Mouse (Mus musculus) midbrain, embryonic 15.5 days (tissue): Measurements from ENCODE around the gene Itgb2. TPM values are rescaled to one million over a fixed set of nuclear protein-coding genes. Genes with fewer than 3 reads are reported as not detected.

ENCODE experiments used
- ATAC-seq: fragments of 200-750 bp; cut with Nextera tagmentation; replicated peaks from 2 replicates; pipeline ENCODE4 v1.8.0; 2017; ENCODE audit warnings: moderate TSS enrichment
- H3K27ac ChIP-seq: fragments of 300-500 bp; sonication (generic); 2 replicates; pipeline ENCODE4 v1.5.1; 2015; ENCODE audit warnings: mild to moderate bottlenecking, inconsistent platforms
- H3K27me3 ChIP-seq: fragments of 300-500 bp; sonication (generic); replicated peaks from 2 replicates; pipeline ENCODE4 v1.6.1; 2015; ENCODE audit warnings: inconsistent platforms
- H3K36me3 ChIP-seq: fragments of 300-500 bp; sonication (generic); replicated peaks from 2 replicates; pipeline ENCODE4 v1.6.1; 2015; ENCODE audit warnings: inconsistent platforms
- H3K4me1 ChIP-seq: fragments of 300-500 bp; sonication (generic); 2 replicates; pipeline ENCODE4 v1.6.1; 2015; ENCODE audit warnings: inconsistent platforms
- H3K4me2 ChIP-seq: fragments of 300-500 bp; sonication (generic); 2 replicates; pipeline ENCODE4 v1.6.1; 2015; ENCODE audit warnings: inconsistent platforms, mild to moderate bottlenecking, moderate library complexity
- H3K4me3 ChIP-seq: fragments of 300-500 bp; sonication (generic); 2 replicates; pipeline ENCODE4 v1.5.1; 2015; ENCODE audit warnings: mild to moderate bottlenecking, inconsistent platforms
- H3K9ac ChIP-seq: fragments of 300-500 bp; sonication (generic); 2 replicates; pipeline ENCODE4 v1.6.1; 2015; ENCODE audit warnings: mild to moderate bottlenecking, inconsistent platforms
- H3K9me3 ChIP-seq: fragments of 300-500 bp; sonication (generic); 2 replicates; pipeline ENCODE4 v1.6.1; 2016; ENCODE audit warnings: inconsistent platforms
- WGBS: fragments of 180-500 bp; shearing (Covaris S2); methylation state at CpG from one replicate; pipeline ENCODE4 v1.1.7; 2015; ENCODE audit warnings: mixed read lengths; 5-methylcytosine and 5-hydroxymethylcytosine counted together
- polyA plus RNA-seq: library from polyadenylated mRNA; unstranded; fragments of >200 nt; fragmentation: Nextera tagmentation; extraction: Ambion mirVana; gene quantifications from 2 replicates; pipeline ENCODE4 v1.2.1, GENCODE M21; 2015

The Itgb2 gene
- polyA plus RNA-seq, 1 experiment from 2014 or later: 0.81 TPM

DNA sequence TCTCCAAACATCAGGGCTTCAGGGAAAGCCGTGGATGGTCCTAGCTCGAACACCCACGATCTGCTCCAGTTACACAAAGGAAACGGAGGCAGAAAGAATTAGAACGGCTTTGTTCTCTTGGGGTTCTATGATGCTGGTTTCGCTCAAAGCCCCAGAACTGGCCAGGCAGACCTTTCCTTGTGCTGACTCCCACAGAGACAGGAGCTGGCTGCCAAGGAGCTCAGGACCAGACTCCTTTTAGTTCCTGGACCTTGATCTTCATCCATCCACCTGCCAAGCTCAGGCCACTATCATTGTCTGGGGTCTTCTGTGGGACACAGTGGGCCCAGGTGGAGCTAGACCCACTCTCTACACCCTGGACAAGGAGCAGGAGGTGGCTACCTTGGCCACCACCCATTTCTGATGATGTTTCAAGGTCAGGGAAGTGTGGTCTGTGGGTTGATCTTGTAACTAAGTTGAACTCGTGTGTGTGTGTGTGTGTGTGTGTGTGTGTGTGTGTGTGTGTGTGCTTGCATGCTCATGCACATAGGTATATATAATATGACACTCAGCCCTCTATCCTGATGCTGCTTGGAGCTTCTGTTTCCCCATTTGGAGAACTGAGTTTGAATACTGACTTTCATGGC is 9.4 kb downstream of the Itgb2 start:
- Histone ChIP-seq H3K4me2 (no peak overlapping the region), H3K4me3 (no peak overlapping the region), H3K27me3 (no peaks in the 10 kb centered on the region), H3K4me1 (no peaks in the 10 kb centered on the region), H3K9ac (no peak overlapping the region), H3K27ac (no peak overlapping the region), H3K9me3 (no peaks in the 10 kb centered on the region), H3K36me3 (no peaks in the 10 kb centered on the region)
- no peak for ATAC-seq
- 77% methylated on average over 7 of the region's 7 CpGs for WGBS

DNA sequence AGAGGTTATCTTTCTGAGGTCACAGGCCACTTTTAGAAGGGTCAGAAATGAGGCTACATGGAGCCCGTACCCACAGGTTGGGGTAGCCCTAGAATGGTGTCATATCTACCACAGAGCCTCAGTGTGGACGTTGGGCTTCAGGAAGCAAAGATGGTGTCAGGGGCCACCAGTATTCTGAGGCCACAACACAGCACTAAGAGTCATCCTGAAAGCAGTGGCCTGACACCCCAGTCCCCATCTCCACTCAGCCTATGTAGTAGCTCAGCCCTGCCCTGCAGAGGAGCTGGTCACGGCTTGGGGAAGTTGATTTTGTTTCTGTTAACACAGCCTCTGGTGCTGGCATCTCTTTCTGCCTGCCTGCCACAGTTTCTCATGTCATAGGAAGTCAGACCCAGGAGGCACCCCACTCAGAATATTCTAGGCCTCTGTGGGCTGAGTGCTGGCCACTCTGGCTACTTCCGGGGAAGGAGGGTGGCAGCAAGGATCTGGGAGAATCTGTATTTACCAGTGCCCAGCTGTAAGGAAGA is 10.6 kb downstream of the Itgb2 start:
- WGBS: 87% methylated on average over 4 of the region's 4 CpGs
- Histone ChIP-seq H3K27me3 (no peaks in the 10 kb centered on the region), H3K36me3 (no peaks in the 10 kb centered on the region), H3K9me3 (no peaks in the 10 kb centered on the region), H3K9ac (no peak overlapping the region), H3K4me1 (no peaks in the 10 kb centered on the region), H3K4me3 (no peak overlapping the region), H3K27ac (no peak overlapping the region), H3K4me2 (no peak overlapping the region)
- no peak for ATAC-seq

DNA sequence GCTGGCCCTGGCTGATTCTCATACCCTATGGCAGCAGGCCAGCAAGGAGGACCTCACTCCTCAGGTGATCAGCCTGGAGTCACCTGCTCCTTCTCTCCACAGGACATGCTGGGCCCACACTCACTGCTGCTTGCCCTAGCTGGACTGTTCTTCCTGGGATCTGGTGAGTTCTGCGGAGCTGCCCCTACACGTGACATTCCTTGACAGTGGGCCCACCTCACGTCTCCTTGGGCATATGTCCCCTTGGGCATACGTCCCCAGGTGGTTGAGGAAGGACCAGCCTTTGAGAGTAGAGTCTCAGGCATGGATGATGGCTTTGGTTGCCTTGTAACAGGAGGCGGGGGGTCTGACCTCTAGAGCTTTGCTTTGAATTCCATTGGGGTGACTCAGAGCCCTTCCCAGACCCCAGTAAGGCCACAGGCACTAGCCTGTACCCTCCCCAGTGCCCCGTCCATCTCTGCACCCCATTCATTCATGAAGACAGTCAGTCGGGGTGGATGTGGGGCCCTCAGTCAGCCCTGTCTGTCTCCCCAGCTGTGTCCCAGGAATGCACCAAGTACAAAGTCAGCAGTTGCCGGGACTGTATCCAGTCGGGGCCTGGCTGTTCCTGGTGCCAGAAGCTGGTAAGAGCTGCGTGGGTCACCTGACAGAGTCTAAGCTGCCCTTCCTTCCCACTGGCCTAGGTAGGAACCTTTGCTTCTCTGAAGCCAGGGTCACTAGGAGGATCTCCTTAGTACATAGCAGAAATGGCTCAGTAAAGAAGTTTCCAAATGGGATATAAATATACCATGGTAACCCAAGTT is 12.0 kb downstream of the Itgb2 start:
- no peak overlapping the region for H3K4me2 ChIP-seq
- H3K4me3 ChIP-seq: no peak overlapping the region
- H3K4me1 ChIP-seq: no peaks in the 10 kb centered on the region
- H3K27me3 ChIP-seq: no peaks in the 10 kb centered on the region
- no peak for ATAC-seq
- WGBS: 80% methylated on average over 10 of the region's 10 CpGs
- H3K9me3 ChIP-seq: no peaks in the 10 kb centered on the region
- no peak overlapping the region for H3K9ac ChIP-seq
- H3K36me3 ChIP-seq: no peaks in the 10 kb centered on the region
- H3K27ac ChIP-seq: no peak overlapping the region

DNA sequence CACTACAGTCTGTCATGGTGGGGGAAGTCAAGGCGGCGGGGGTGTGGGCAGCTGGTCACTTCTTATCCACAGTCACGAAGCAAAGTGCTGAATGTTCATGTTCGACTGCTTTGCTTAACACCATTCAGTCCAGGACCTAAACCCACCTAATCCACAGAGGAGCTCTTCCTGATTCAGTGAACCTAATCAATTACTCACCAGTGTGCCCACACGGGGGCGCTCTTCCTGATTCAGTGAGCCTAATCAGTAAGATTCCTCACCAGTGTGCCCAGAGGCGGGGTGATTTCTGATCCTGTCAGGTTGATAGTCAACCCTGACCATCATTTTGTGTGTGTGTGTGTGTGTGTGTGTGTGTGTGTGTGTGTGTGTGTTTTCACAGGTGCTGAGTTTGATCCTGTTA is 13.2 kb downstream of the Itgb2 start:
- Histone ChIP-seq H3K4me3 (no peak overlapping the region), H3K27me3 (no peaks in the 10 kb centered on the region), H3K4me2 (no peak overlapping the region), H3K36me3 (no peaks in the 10 kb centered on the region), H3K9ac (no peak overlapping the region), H3K27ac (no peak overlapping the region), H3K9me3 (no peaks in the 10 kb centered on the region), H3K4me1 (no peaks in the 10 kb centered on the region)
- no peak for ATAC-seq
- WGBS: 37% methylated on average over 7 of the region's 7 CpGs

DNA sequence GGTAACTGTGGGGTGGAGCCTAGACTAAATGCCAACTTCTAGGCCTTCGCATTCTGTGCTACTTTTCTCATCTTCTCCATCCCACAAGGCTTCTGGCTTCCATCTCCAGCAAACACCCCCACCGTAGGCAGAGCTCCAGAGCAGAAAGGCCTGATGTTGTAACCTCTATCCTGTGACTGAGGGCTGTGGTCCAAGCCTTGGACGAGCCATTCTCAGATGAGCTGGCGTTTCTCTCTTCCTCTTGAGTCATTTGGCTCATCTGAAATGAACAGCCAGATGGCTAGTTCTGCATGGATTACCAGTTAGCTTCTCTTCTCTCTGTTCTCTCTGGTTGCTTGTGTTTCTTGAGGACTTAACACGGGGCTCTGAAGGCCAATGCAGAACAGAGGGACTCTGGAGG is 14.9 kb downstream of the Itgb2 start:
- Histone ChIP-seq H3K9me3 (no peaks in the 10 kb centered on the region), H3K4me1 (no peaks in the 10 kb centered on the region), H3K27ac (no peak overlapping the region), H3K4me3 (no peak overlapping the region), H3K27me3 (no peaks in the 10 kb centered on the region), H3K9ac (no peak overlapping the region), H3K36me3 (no peaks in the 10 kb centered on the region), H3K4me2 (no peak overlapping the region)
- 85% methylated on average over 5 of the region's 5 CpGs for WGBS
- ATAC-seq: no peak

DNA sequence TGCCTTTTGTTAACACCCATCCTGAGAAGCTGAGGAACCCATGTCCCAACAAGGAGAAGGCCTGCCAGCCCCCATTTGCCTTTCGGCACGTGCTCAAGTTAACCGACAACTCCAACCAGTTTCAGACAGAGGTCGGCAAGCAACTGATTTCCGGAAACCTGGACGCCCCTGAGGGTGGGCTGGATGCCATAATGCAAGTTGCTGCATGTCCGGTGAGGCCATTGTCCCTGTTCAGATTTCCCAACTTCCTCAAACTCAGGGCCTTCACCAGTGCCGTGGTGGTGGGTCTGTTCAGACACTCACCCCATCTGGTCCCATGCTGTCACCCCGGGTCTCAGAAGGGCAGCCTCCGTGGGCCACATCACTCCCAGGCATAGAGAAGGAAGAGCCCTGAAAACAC is 18.5 kb downstream of the Itgb2 start:
- H3K4me1 ChIP-seq: no peaks in the 10 kb centered on the region
- no peak overlapping the region for H3K27ac ChIP-seq
- 91% methylated on average over 10 of the region's 10 CpGs for WGBS
- no peak for ATAC-seq
- no peak overlapping the region for H3K4me2 ChIP-seq
- H3K4me3 ChIP-seq: no peak overlapping the region
- H3K27me3 ChIP-seq: no peaks in the 10 kb centered on the region
- no peak overlapping the region for H3K9ac ChIP-seq
- H3K36me3 ChIP-seq: no peaks in the 10 kb centered on the region
- H3K9me3 ChIP-seq: no peaks in the 10 kb centered on the region

DNA sequence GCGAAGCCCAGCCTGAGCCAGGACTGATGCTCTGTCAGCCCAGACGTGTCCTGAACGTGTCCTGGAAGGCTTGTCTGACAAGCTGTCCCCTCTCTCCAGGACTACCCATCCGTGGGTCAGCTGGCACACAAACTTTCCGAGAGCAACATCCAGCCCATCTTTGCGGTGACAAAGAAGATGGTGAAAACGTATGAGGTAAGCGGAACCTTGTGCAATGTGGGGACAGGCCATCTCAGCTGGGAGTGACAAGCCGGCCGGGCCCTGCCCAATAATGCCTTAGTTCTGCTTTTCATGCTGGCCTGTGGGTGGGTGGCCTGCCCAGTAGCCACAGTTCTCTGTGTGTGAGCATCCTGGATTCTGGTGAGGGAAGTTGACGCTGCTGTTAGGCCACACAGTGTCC is 20.8 kb downstream of the Itgb2 start:
- Histone ChIP-seq H3K27me3 (no peaks in the 10 kb centered on the region), H3K9ac (no peak overlapping the region), H3K9me3 (no peaks in the 10 kb centered on the region), H3K4me3 (no peak overlapping the region), H3K4me2 (no peak overlapping the region), H3K4me1 (no peaks in the 10 kb centered on the region), H3K36me3 (no peaks in the 10 kb centered on the region), H3K27ac (no peak overlapping the region)
- 63% methylated on average over 11 of the region's 11 CpGs for WGBS
- no peak for ATAC-seq

DNA sequence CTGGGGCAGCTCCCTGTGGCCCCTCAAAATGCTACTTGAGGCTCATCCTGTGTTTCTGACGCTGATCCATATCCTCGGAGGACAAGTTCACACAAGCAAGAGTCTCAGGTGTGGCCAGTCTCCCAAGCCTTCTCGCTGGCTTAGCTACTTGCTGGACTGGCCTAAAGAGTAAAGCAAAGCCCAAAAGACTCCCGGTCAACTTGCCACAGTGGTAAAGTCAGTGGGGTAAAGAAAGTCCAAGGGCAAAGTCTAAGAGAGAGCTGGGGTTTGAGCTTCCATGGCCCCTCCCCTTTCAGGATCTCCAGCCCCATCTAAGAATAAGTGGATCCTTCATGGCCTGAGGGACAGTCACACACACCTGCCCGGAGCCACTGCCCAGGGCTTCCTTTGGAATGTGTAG is 22.1 kb downstream of the Itgb2 start:
- no peak for ATAC-seq

DNA sequence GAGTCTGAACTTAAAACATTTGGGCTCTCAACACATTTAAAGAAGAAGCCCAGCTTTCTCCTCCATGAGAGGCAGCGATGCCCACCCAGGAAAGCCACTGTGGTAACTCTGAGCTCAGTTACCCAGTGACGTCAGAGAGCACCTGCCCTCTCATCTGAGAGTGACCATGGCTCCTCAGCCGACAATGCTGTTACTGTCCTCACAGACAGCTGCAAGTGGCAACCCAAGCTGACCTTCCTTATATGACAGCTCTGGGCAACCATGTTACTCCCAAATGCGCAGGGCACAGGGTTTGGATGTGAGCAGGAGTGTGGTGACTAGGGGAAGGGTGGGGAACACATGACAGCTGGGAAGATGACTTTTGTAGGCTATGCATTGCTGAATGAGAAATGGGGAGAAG is 23.2 kb downstream of the Itgb2 start:
- Histone ChIP-seq H3K9ac (no peak overlapping the region), H3K4me3 (no peak overlapping the region), H3K9me3 (no peaks in the 10 kb centered on the region), H3K4me2 (no peak overlapping the region), H3K36me3 (no peaks in the 10 kb centered on the region), H3K27me3 (no peaks in the 10 kb centered on the region), H3K27ac (no peak overlapping the region), H3K4me1 (no peaks in the 10 kb centered on the region)
- WGBS: 80% methylated on average over 4 of the region's 4 CpGs
- ATAC-seq: no peak

More for the DNA sequence above, 22.1 kb downstream of the Itgb2 start:
- Histone ChIP-seq H3K4me1 (no peaks in the 10 kb centered on the region), H3K36me3 (no peaks in the 10 kb centered on the region), H3K27me3 (no peaks in the 10 kb centered on the region), H3K4me3 (no peak overlapping the region), H3K9me3 (no peaks in the 10 kb centered on the region), H3K4me2 (no peak overlapping the region), H3K9ac (no peak overlapping the region), H3K27ac (no peak overlapping the region)
- WGBS: 84% methylated on average over 5 of the region's 5 CpGs

DNA sequence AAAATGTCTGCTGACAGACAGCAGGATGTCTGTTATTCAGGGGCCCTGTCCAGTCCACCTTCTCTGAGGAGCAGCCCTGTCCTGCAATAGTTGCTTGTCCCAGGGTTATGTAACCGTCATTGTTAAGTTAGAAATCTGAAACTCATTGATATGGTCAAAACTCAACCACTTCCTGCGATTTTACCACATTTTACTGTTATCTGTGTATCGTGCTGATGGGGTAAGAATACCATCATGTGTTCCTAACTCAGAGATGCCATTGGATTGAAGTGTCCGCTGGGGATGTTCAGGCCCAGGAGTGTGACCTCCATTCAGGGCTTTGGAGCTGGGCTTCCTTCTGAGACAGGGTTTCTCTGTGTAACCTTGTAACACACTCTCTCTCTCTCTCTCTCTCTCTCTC is 24.9 kb downstream of the Itgb2 start:
- H3K9ac ChIP-seq: no peak overlapping the region
- no peaks in the 10 kb centered on the region for H3K27me3 ChIP-seq
- H3K36me3 ChIP-seq: no peaks in the 10 kb centered on the region
- no peaks in the 10 kb centered on the region for H3K9me3 ChIP-seq
- no peak overlapping the region for H3K4me2 ChIP-seq
- H3K4me3 ChIP-seq: no peak overlapping the region
- no peaks in the 10 kb centered on the region for H3K4me1 ChIP-seq
- H3K27ac ChIP-seq: no peak overlapping the region
- ATAC-seq: no peak
- 89% methylated on average over 4 of the region's 4 CpGs for WGBS

DNA sequence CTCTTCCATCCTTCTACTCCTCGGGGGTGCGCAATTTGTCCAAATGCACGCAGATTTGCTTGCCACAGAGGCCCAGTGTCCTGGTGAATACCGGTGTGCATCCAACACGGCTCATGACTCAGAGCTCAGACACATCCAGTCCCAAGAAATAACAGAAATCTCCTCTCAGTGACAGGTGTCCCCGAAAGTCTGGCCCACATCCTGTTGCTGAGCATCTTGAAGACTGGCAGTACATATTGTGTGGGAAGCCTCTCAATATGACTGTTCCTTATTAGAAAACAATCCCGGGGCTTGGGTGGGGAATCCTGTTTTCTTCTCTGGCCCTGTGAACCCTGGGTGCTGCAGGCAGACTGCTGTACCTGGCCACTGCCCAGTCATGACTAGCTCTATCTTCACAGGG is 26.6 kb downstream of the Itgb2 start:
- H3K4me1 ChIP-seq: no peaks in the 10 kb centered on the region
- H3K9ac ChIP-seq: no peak overlapping the region
- ATAC-seq: no peak
- H3K9me3 ChIP-seq: no peaks in the 10 kb centered on the region
- no peaks in the 10 kb centered on the region for H3K36me3 ChIP-seq
- no peak overlapping the region for H3K4me3 ChIP-seq
- WGBS: 92% methylated on average over 7 of the region's 7 CpGs
- H3K27me3 ChIP-seq: no peaks in the 10 kb centered on the region
- H3K27ac ChIP-seq: no peak overlapping the region
- H3K4me2 ChIP-seq: no peak overlapping the region

DNA sequence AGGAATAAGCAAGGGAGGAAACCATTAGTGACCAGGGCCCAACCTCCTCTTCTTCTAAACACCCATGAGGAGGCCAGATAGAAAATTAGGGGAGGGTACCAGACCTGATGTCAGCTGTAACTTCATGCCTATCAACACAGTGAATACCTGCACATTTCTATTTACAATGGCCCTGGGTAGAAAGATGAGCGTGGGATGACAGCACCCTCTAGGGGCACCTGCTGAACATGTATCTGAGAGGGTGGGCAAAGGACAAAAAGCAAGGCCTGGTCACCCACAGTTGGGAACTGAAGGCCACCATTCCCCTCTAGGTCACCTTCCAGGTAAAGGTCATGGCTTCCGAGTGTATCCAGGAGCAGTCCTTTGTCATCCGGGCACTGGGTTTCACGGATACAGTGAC is 27.6 kb downstream of the Itgb2 start:
- WGBS: 92% methylated on average over 4 of the region's 4 CpGs

DNA sequence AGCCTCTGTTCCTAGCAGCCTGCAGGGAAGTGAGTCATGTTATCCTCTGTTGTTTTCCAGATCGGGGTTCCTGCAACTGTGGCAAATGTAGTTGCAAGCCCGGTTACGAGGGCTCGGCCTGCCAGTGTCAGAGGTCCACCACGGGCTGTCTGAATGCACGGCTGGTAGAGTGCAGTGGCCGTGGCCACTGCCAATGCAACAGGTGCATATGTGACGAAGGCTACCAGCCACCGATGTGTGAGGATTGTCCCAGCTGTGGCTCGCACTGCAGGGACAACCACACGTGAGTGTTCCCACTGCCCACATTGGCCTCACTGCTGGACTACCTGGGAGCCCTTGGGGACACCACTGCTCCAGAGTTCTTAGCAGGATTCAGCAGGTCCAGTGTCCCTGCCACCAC is 30.0 kb downstream of the Itgb2 start:
- no peaks in the 10 kb centered on the region for H3K36me3 ChIP-seq
- H3K9ac ChIP-seq: no peak overlapping the region
- WGBS: 89% methylated on average over 11 of the region's 11 CpGs
- H3K27me3 ChIP-seq: no peaks in the 10 kb centered on the region
- H3K4me3 ChIP-seq: no peak overlapping the region
- H3K9me3 ChIP-seq: no peaks in the 10 kb centered on the region
- no peak for ATAC-seq
- no peaks in the 10 kb centered on the region for H3K4me1 ChIP-seq
- no peak overlapping the region for H3K4me2 ChIP-seq
- no peak overlapping the region for H3K27ac ChIP-seq

More for the DNA sequence above, 27.6 kb downstream of the Itgb2 start:
- H3K36me3 ChIP-seq: no peaks in the 10 kb centered on the region
- ATAC-seq: no peak
- no peaks in the 10 kb centered on the region for H3K27me3 ChIP-seq
- H3K4me1 ChIP-seq: no peaks in the 10 kb centered on the region
- no peak overlapping the region for H3K9ac ChIP-seq
- no peaks in the 10 kb centered on the region for H3K9me3 ChIP-seq
- no peak overlapping the region for H3K27ac ChIP-seq
- no peak overlapping the region for H3K4me3 ChIP-seq
- no peak overlapping the region for H3K4me2 ChIP-seq
